Mouse (Mus musculus) embryonic facial prominence, embryonic 15.5 days (tissue): Measurements from ENCODE around the gene Cdh24. TPM values are rescaled to one million over a fixed set of nuclear protein-coding genes. Genes with fewer than 3 reads are reported as not detected.

Source experiments
- microRNA counts: library from miRNA; unstranded; fragments of <30 nt; microRNA quantifications from one replicate; lab custom pipeline; 2016
- microRNA-seq: library from miRNA; unstranded; fragments of <30 nt; microRNA quantifications from one replicate; pipeline ENCODE4, GENCODE M21; 2016; ENCODE audit warnings: borderline number of aligned reads
- polyA plus RNA-seq: library from polyadenylated mRNA; unstranded; fragments of >200 nt; fragmentation: Nextera tagmentation; extraction: Ambion mirVana; gene quantifications from 2 replicates; pipeline ENCODE4 v1.2.1, GENCODE M21; 2015

The Cdh24 gene
- polyA plus RNA-seq, 1 experiment from 2014 or later = 4.8 TPM

MicroRNA genes within 50 kb of the gene (microRNA counts, 519-probe panel; counts per million panel counts)
- microRNA mmu-miR-686 (lab: Ali Mortazavi, UCI) = not detected

Small RNA genes lying within 50 kb of the gene (microRNA-seq; reads per million reads assigned to microRNA genes)
- gene Mir686 (not detected), gene Mir6948 (not detected)

Other genes starting within 250 kb of the Cdh24 start
- gene Slc7a7, start 223.6 kb downstream of the Cdh24 start, polyA plus RNA-seq = 8.1 and 9.3 TPM in 2 replicates
- gene Mrpl52, start 214.5 kb downstream of the Cdh24 start, polyA plus RNA-seq = 228 and 231 TPM in 2 replicates
- gene Mmp14, start 209.8 kb downstream of the Cdh24 start, polyA plus RNA-seq = 253 and 259 TPM in 2 replicates
- 48.1 and 49.3 TPM in 2 replicates for gene Lrp10, start 177.2 kb downstream of the Cdh24 start, polyA plus RNA-seq
- 3.4 and 3.9 TPM in 2 replicates for gene Rem2, start 165.3 kb downstream of the Cdh24 start, polyA plus RNA-seq
- gene Prmt5, start 123.8 kb downstream of the Cdh24 start, polyA plus RNA-seq = 71.2 and 74.9 TPM in 2 replicates
- gene Haus4, start 86.7 kb downstream of the Cdh24 start, polyA plus RNA-seq = 49.8 and 52.3 TPM in 2 replicates
- gene Ajuba, start 63.8 kb downstream of the Cdh24 start, polyA plus RNA-seq = 49.4 and 60.2 TPM in 2 replicates
- 7.8 and 9.3 TPM in 2 replicates for gene 4931414P19Rik, start 35.4 kb downstream of the Cdh24 start, polyA plus RNA-seq
- 364 and 368 TPM in 2 replicates for gene Psmb5, start 23.3 kb downstream of the Cdh24 start, polyA plus RNA-seq
- 0.16 TPM in 1 of 2 replicates, not detected in the other for gene Psmb11, start 19.9 kb downstream of the Cdh24 start, polyA plus RNA-seq
- not detected in 2 replicates for gene Gm17606, start 412 bp downstream of the Cdh24 start, polyA plus RNA-seq
- gene 1700123O20Rik, start 44.9 kb upstream of the Cdh24 start, polyA plus RNA-seq = 74.2 and 75.5 TPM in 2 replicates
- 130 and 132 TPM in 2 replicates for gene Acin1, start 45.6 kb upstream of the Cdh24 start, polyA plus RNA-seq
- gene Gm29776, start 57.5 kb upstream of the Cdh24 start, polyA plus RNA-seq = 0.23 and 0.28 TPM in 2 replicates
- gene Cebpe, start 70.8 kb upstream of the Cdh24 start, polyA plus RNA-seq = not detected in 2 replicates
- 6.5 and 6.8 TPM in 2 replicates for gene Slc7a8, start 140.6 kb upstream of the Cdh24 start, polyA plus RNA-seq
- gene Rnf212b, start 172.8 kb upstream of the Cdh24 start, polyA plus RNA-seq = not detected in 2 replicates
- gene Homez, start 229.6 kb upstream of the Cdh24 start, polyA plus RNA-seq = 9.7 and 10.1 TPM in 2 replicates
- 0.83 and 1.2 TPM in 2 replicates for gene Ppp1r3e, start 236.2 kb upstream of the Cdh24 start, polyA plus RNA-seq
- 4.1 and 5.0 TPM in 2 replicates for gene Bcl2l2, start 242.0 kb upstream of the Cdh24 start, polyA plus RNA-seq
- not detected in 2 replicates for gene Gm20521, start 242.1 kb upstream of the Cdh24 start, polyA plus RNA-seq